Mouse (Mus musculus): ENCODE measurements around the gene Spryd4. TPM values are rescaled to one million over a fixed set of nuclear protein-coding genes. Genes with fewer than 3 reads are reported as not detected.
"Not testable (repeated sequence)": the region's sequence is repeated elsewhere in the genome, so short reads cannot be mapped to it uniquely, and the experiment has no call there.

The Spryd4 gene
- polyA plus RNA-seq, 1 experiment from 2014 or later = 54.0 TPM

DNA sequence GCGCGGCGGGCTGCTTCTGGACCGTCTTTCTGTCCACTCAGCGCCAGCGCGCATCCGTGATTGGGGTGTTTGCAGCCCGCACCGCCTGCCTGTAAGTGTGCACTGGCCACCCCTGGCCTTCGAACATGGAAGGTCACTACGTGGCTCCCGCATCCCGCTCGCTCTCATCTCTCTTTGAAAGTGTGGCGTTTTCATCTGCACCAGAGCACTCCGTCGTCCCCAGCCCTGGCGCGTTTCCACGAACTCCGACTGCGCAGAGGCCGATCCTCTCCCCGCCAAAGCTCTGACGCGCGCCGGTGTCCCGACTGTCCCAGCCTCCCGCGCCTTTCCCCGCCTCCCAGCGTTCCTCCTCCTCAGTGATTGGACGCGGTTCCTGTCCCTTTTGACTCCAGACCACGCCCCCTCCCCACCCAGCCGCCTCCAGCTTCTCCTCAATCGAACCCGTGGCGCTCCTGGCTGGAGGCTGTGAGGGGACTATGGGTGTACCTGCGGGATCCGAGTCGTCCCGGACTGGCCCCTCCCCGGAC lies 17.5 kb downstream of the Spryd4 start, which contains the start of gene Gls2:
Gene Gls2 (plus strand): TSS at position 434 of the 527 bp plus-strand sequence.
- Histone ChIP-seq H3K4me3 (ENCODE audit: low read depth, low read length) (peak within 1 kb of the TSS; percentile 62), H3K4me1 (ENCODE audit: insufficient read depth) (peaks cover 6% of the 10 kb centered on the region), H3K27ac (ENCODE audit: low read depth) (peak within 1 kb of the TSS; percentile 87), H3K9ac (replicated peaks) (peak within 1 kb of the TSS; percentile 75), H3K9me3 (ENCODE audit: low read length) (no peaks in the 10 kb centered on the region), H3K4me2 (ENCODE audit: low read depth, low read length) (peak within 1 kb of the TSS; percentile 95), H3K36me3 (replicated peaks; ENCODE audit: insufficient read depth, low read length) (no peaks in the 10 kb centered on the region), H3K27me3 (ENCODE audit: insufficient read depth, low read length) (peaks cover 22% of the 10 kb centered on the region)
- under 1% methylated on average over 45 of the region's 46 CpGs for WGBS (ENCODE audit: insufficient replicate concordance)
- peak; percentile 92 for ATAC-seq
- no peak for TF ChIP-seq CTCF (IDR thresholded peaks at IDR 0.05; ENCODE audit: low read depth)
- no peak for TF ChIP-seq EP300 (IDR thresholded peaks at IDR 0.05; ENCODE audit: low read depth)
- peak; percentile 98 for DNase-seq

DNA sequence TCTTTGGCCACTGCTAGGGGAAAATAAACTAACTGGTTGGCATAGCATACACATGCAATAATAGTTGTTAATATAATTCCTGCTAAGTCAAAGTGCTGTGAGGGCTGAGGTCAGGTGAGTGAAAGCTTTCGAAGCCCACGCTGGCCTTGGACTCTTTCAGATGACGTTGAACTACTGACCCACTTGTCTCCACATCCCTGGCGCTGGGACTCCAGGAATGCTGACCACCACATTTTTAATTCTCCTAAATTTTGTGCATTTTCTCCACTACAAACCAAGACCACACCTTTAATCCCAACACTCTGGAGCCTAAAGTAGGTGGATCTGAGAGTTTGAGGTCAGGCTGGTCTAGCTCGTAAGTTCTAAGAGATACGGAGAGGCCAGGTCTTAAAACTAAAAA lies 18.5 kb downstream of the Spryd4 start:
- Histone ChIP-seq H3K9ac (replicated peaks) (no peak overlapping the region), H3K4me2 (ENCODE audit: low read depth, low read length) (no peak overlapping the region), H3K9me3 (ENCODE audit: low read length) (no peaks in the 10 kb centered on the region), H3K27me3 (ENCODE audit: insufficient read depth, low read length) (peaks cover 22% of the 10 kb centered on the region), H3K36me3 (replicated peaks; ENCODE audit: insufficient read depth, low read length) (no peaks in the 10 kb centered on the region), H3K4me1 (ENCODE audit: insufficient read depth) (peaks cover 8% of the 10 kb centered on the region), H3K27ac (ENCODE audit: low read depth) (no peak overlapping the region), H3K4me3 (ENCODE audit: low read depth, low read length) (no peak overlapping the region)
- DNase-seq (no peak), ATAC-seq (no peak)
- TF ChIP-seq CTCF (IDR thresholded peaks at IDR 0.05; ENCODE audit: low read depth) (no peak), EP300 (IDR thresholded peaks at IDR 0.05; ENCODE audit: low read depth) (no peak)
- WGBS (ENCODE audit: insufficient replicate concordance) = 76% methylated on average over 6 of the region's 6 CpGs

DNA sequence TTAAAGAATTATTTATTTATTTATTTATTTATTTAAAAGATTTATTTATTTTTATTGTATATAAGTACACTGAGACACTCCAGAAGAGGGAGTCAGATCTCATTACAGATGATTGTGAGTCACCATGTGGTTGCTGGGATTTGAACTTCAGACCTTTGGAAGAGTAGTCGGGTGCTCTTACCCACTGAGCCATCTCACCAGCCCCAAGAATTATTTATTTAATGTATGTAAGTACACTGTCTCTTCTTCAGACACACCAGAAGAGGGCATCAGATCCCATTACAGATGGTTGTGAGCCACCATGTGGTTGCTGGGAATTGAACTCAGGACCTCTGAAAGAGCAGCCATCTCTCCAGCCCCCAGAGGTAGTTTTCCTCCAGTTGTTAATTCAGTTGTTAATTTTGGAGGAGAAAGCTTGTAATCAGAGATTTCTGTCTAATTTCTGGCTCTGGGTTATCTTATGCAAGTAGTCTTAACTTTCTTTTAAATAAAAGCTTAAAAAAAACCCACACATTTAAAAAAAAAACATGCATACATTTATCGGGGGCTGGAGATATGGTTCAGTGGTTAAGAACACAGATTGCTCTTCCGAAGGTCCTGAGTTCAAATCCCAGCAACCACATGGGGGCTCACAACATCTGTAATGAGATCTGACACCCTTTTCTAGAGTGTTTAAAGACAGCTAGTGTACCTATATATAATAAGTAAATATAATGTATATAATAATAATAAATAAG lies 19.4 kb downstream of the Spryd4 start:
- H3K9ac ChIP-seq (replicated peaks); H3K36me3 ChIP-seq (replicated peaks; ENCODE audit: insufficient read depth, low read length); H3K4me1 ChIP-seq (ENCODE audit: insufficient read depth); H3K27ac ChIP-seq (ENCODE audit: low read depth); DNase-seq; H3K4me3 ChIP-seq (ENCODE audit: low read depth, low read length); H3K4me2 ChIP-seq (ENCODE audit: low read depth, low read length); H3K9me3 ChIP-seq (ENCODE audit: low read length); ATAC-seq: not testable (repeated sequence)
- peaks cover 22% of the 10 kb centered on the region for H3K27me3 ChIP-seq (ENCODE audit: insufficient read depth, low read length)
- 77% methylated on average over 3 of the region's 3 CpGs for WGBS (ENCODE audit: insufficient replicate concordance)

DNA sequence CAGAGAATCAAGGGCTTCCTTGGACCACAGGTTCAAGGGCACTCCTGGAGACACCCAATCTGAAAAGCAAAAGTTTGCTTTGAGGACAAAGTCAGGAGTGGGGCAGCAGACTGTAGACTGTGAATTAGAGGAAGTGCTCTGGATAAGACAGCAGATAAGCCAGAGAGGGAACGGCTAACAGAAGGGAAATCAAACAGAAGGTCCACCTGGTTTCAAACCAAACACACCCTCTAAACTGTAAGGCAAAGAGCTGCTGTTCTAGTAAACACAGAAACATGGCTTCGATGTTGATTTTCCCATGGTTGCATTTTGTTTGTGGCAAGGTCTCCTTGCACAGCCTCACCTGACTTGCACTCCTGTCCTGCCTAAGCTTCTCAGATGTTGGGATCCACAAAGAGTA lies 20.1 kb downstream of the Spryd4 start:
- WGBS (ENCODE audit: insufficient replicate concordance) = 30% methylated on average over 2 of the region's 2 CpGs

DNA sequence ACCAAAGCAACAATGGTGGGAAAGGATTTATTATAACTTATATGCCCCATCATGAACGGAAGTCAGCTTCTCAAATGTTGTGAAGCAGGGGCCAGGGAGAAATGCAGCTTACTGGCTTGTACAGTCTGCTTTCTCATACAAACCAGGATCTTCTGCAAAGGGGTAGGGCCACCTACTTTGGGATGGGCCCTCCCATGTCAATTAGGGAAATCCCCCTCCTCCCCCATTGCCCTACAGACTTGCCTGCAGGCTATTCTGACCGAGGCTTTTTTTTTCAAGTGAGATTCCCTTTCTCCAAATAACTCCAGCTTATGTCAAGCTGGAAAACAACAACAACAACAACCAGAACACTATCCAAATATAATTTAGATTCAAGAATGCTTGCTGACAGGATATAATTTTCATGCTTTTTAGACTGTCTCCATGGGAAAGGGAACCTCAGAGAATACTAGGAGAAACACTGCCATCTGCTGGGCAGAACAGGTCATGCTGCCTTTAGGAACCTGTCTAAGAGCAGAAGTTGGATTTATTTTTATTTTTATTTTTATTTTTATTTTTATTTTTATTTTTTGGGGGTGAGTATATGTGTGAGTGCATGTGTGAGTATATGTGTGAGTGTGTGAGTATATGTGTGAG lies 23.2 kb downstream of the Spryd4 start:
- Histone ChIP-seq H3K4me3 (ENCODE audit: low read depth, low read length) (no peak overlapping the region), H3K4me1 (ENCODE audit: insufficient read depth) (peaks cover 3% of the 10 kb centered on the region; the same call in 1 of the 2 replicates), H3K4me2 (ENCODE audit: low read depth, low read length) (no peak overlapping the region), H3K27me3 (ENCODE audit: insufficient read depth, low read length) (no peaks in the 10 kb centered on the region), H3K27ac (ENCODE audit: low read depth) (no peak overlapping the region), H3K36me3 (replicated peaks; ENCODE audit: insufficient read depth, low read length) (no peaks in the 10 kb centered on the region), H3K9ac (replicated peaks) (no peak overlapping the region), H3K9me3 (ENCODE audit: low read length) (no peaks in the 10 kb centered on the region)
- WGBS (ENCODE audit: insufficient replicate concordance) = 57% methylated on average over 2 of the region's 2 CpGs
- DNase-seq (peak; percentile 82), ATAC-seq (no peak)
- TF ChIP-seq EP300 (IDR thresholded peaks at IDR 0.05; ENCODE audit: low read depth) (no peak), CTCF (IDR thresholded peaks at IDR 0.05; ENCODE audit: low read depth) (peak; percentile 89)

More for the DNA sequence above, 20.1 kb downstream of the Spryd4 start:
- Histone ChIP-seq H3K27ac (ENCODE audit: low read depth) (no peak overlapping the region), H3K36me3 (replicated peaks; ENCODE audit: insufficient read depth, low read length) (no peaks in the 10 kb centered on the region), H3K4me2 (ENCODE audit: low read depth, low read length) (no peak overlapping the region), H3K9ac (replicated peaks) (no peak overlapping the region), H3K9me3 (ENCODE audit: low read length) (no peaks in the 10 kb centered on the region), H3K4me3 (ENCODE audit: low read depth, low read length) (no peak overlapping the region), H3K27me3 (ENCODE audit: insufficient read depth, low read length) (peaks cover 18% of the 10 kb centered on the region), H3K4me1 (ENCODE audit: insufficient read depth) (peaks cover 8% of the 10 kb centered on the region)
- no peak for TF ChIP-seq EP300 (IDR thresholded peaks at IDR 0.05; ENCODE audit: low read depth)
- TF ChIP-seq CTCF (IDR thresholded peaks at IDR 0.05; ENCODE audit: low read depth) = no peak
- ATAC-seq (no peak), DNase-seq (no peak)

DNA sequence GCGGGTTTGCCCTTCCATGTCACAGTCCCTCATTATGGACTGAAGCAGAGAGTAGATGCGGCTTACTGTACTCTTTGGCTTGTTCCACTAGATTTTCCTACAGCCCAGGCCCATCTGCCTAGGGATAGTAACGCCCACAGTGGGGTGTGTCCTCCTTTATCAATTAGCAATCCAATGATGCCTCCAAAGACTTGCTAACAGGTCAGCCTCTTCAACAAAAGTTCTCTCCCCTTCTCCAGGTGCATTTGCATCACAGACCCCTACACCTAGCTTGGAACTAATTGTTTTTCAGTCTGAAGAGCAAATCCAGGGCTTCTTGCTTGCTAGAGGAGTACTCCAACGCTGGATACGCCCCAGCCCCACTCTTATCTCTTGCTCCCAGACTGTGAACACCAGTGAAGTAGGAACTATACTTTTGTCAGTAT lies 24.4 kb downstream of the Spryd4 start:
- Histone ChIP-seq H3K36me3 (replicated peaks; ENCODE audit: insufficient read depth, low read length) (no peaks in the 10 kb centered on the region), H3K4me2 (ENCODE audit: low read depth, low read length) (peak overlapping the region; percentile 52), H3K4me1 (ENCODE audit: insufficient read depth) (peaks cover 7% of the 10 kb centered on the region), H3K4me3 (ENCODE audit: low read depth, low read length) (no peak overlapping the region), H3K9ac (replicated peaks) (0 out of 2 replicates have a peak overlapping the region, but pooled peaks have one; percentile 3), H3K9me3 (ENCODE audit: low read length) (no peaks in the 10 kb centered on the region), H3K27me3 (ENCODE audit: insufficient read depth, low read length) (no peaks in the 10 kb centered on the region), H3K27ac (ENCODE audit: low read depth) (peak overlapping the region; percentile 56)
- WGBS (ENCODE audit: insufficient replicate concordance) = 61% methylated on average over 5 of the region's 5 CpGs
- ATAC-seq (peak; percentile 85), DNase-seq (peak; percentile 52)
- TF ChIP-seq CTCF (IDR thresholded peaks at IDR 0.05; ENCODE audit: low read depth) = no peak
- peak; percentile 63; the same call in 1 of the 2 replicates for TF ChIP-seq EP300 (IDR thresholded peaks at IDR 0.05; ENCODE audit: low read depth)
